Mouse (Mus musculus) central nervous system, embryonic 14 days (tissue): ENCODE results near the gene Wdhd1. TPM values are rescaled to one million over a fixed set of nuclear protein-coding genes. Genes with fewer than 3 reads are reported as not detected.

Experiments
- polyA plus RNA-seq: library from polyadenylated mRNA; depleted of rRNA; stranded (reverse); fragments of >200 nt; gene quantifications from 2 replicates; pipeline ENCODE4 v1.2.3, GENCODE M21; 2012; rRNA removed

The Wdhd1 gene
- polyA plus RNA-seq: 20.0 and 22.4 TPM in 2 replicates

GRCm38 (mm10) chr14:47276637-47277393 is at the start of gene Wdhd1, which contains the start of gene Socs4:
TSS of gene Wdhd1 (minus strand) at chr14:47276857.
TSS of gene Socs4 (plus strand) at chr14:47276931.

GRCm38 (mm10) chr14:47297785-47298407 is 21.2 kb upstream of the Wdhd1 start, which contains the start of gene Mapk1ip1l:
TSS of gene Mapk1ip1l (plus strand) at chr14:47298266.

Other genes with a start within 250 kb of the Wdhd1 start
- 2.8 and 3.7 TPM in 2 replicates for gene Gch1, start 87.4 kb downstream of the Wdhd1 start, polyA plus RNA-seq
- 7.4 and 8.4 TPM in 2 replicates for gene Socs4, start 74 bp upstream of the Wdhd1 start, polyA plus RNA-seq
- 53.5 and 56.3 TPM in 2 replicates for gene Mapk1ip1l, start 21.4 kb upstream of the Wdhd1 start, polyA plus RNA-seq
- gene Lgals3, start 90.9 kb upstream of the Wdhd1 start, polyA plus RNA-seq: 7.0 and 11.0 TPM in 2 replicates
- 19.2 and 25.5 TPM in 2 replicates for gene Dlgap5, start 141.6 kb upstream of the Wdhd1 start, polyA plus RNA-seq
- 19.6 and 22.3 TPM in 2 replicates for gene Fbxo34, start 173.6 kb upstream of the Wdhd1 start, polyA plus RNA-seq